Mouse (Mus musculus) ovary, postnatal 14 days (tissue): ENCODE measurements around the gene Elmod3.

ENCODE experiments used
- DNase-seq: peaks from one replicate; pipeline ENCODE4 v3.0.0; 2022; ENCODE audit warnings: low spot score

Elmod3 gene

DNA sequence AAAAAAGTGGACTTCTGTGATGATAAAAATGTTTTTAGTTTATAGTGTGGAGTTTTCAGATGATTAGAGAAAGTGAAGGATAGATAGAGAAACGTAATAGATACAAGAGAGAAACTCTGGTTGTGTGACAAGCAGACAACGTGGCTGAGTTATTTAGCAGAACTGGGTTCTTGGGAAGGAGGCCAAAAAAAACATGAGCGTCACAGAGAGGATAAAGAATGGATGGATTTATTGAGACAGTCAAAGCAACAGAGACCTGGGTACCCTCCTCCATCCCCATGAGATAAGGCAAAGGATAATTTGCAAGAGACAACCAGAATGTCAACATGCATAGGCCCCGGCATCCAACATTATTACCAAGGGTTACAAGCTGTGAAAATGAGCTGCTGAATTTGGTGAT is 12.0 kb upstream of the Elmod3 start:
- DNase-seq: no peak

GRCm38 (mm10) chr6:72608662-72609184 is 10.5 kb upstream of the Elmod3 start:
- DNase-seq: no peak

DNA sequence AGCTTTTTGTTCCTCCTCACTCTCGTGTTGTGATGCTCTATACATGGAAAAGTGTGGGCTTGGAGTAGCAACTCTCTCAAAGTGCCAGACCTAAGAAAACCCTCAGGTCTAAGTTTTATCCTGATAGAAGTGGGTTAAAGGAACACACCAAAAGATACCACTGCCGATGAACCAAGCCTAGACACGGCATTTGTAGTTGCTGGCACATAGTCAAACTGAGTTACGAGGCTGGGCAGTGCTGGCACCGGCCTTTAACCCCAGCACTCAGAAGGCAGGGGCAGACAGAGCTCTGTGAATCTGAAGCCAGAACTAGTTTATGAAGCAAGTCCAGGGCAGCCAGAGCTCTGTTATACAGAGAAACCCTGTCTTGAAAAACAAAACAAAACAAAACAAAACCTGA is 9.5 kb upstream of the Elmod3 start:
- DNase-seq: no peak

DNA sequence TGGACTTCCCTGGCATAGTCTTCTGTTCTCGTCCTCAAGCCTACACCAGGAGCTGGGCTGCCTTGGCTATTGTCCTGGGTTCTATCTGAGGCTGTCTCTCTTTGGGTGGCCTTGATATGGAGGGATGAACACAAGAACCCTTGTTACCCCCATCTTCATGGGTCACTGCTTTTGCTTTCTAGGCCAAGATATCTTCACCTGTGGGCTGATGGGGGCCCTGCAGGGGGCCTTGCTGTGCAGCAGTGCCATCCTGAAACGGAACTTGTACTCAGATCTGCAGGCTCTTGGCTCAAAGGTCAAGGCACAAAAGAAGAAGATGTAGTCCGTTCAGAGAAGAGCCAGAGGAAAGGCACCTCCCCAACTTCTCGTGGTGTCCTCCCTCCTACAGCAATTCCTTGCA is 8.8 kb upstream of the Elmod3 start:
- no peak for DNase-seq

- no peak for DNase-seq
Measured at GRCm38 (mm10) chr6:72604066-72604465, 5.9 kb upstream of the Elmod3 start.

DNA sequence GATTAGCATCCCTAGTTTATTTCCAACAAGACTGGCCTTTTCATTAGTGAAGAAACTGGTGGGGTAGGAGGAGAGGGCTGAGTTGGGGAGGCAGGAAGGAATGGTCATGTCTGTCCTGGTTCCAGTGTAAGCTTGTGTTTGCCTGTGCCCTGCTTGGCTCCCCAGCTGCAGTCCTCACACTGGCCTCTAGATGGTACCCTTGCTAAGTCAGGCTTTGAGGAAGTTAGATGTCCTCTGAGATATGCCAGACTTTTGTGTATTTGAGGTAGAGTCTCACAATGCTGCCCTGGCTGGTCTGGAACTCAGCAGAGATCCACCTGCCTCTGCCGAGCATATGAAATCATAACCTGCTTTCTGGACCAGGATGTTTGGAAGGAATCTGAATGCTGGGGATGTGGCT is 3.5 kb upstream of the Elmod3 start:
- peak; percentile 73 for DNase-seq

DNA sequence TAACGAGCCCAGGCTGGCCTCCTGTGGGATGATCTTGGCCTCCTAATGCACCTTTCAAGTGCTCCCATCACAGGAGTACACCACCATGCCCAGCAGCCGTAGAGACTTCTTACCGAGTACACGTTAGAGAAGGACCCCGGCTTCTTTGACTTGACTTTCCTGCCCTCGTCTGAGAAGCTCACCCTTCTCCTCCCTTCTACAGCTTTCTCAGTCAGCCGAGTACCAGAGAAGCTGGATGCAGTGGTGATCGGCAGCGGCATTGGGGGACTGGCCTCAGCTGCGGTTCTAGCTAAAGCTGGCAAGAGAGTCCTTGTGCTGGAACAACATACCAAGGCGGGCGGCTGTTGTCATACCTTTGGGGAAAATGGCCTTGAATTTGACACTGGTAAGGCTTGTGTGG is 2.6 kb upstream of the Elmod3 start:
- no peak for DNase-seq

- DNase-seq: no peak
Measured at GRCm38 (mm10) chr6:72600216-72600615, 2.0 kb upstream of the Elmod3 start.

GRCm38 (mm10) chr6:72598791-72599557 is 761 bp upstream of the Elmod3 start:
- peak; percentile 44 for DNase-seq

- no peak for DNase-seq
Measured at GRCm38 (mm10) chr6:72597083-72597874, 934 bp downstream of the Elmod3 start.

DNA sequence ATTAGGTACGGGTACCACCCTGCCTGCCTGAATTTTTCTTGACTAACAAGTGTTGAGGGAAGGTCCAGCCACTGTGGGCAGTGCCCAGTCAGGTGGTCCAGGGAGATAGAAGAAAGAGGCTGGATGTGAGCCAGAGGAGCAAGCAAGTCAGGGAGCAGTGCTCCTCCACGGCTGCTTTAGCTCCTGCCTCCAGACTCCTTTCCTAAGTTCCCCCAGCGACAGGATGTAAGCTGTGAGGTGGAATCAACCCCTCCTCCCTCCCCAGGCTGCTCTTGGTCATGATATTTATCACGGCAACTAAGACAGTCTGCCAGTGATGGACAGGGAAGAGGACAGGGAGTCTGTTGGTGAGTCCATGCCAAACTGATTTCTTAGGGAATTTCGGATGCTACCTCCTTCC is 4.3 kb downstream of the Elmod3 start:
- DNase-seq: no peak

GRCm38 (mm10) chr6:72593011-72593803 is 5.0 kb downstream of the Elmod3 start:
- DNase-seq: no peak

DNA sequence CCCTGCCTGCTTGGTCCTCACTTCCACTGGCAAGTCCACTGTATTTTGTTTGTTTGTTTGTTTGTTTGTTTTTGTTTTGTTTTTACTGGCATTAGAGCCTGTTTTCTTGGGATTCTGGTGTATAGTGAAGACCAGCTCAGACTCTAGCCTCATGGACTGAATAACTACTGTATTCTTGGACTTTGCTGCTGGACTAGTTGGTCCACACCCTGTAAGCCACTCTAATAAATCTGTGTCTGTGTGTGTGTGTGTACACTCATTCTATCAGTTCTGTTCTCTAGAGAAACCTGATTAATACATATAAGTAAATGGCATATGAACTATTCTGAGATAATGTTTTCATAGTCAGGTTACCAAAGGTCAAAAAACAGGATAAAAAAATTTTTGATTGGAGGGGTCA is 8.1 kb downstream of the Elmod3 start:
- no peak for DNase-seq

- no peak for DNase-seq
Measured at GRCm38 (mm10) chr6:72588307-72588706, 9.9 kb downstream of the Elmod3 start.

DNA sequence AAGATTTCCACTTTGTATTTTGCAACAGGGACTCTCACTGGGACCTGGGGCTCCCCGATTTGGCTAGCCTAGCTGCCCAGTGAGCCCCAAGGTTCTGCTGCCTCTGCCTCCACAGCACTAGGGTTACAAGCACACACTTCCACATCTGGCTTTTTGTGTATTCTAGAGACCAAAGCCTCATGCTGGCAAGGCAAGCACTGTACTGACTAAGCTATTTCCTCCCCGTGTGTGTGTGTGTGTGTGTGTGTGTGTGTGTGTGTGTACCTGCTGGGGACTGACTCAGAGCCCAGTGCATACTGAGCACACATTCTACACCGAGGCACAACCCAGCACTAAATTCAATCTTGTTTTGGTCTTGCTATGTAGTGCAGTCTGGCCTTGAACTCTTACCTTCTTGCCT is 11.5 kb downstream of the Elmod3 start:
- no peak for DNase-seq

DNA sequence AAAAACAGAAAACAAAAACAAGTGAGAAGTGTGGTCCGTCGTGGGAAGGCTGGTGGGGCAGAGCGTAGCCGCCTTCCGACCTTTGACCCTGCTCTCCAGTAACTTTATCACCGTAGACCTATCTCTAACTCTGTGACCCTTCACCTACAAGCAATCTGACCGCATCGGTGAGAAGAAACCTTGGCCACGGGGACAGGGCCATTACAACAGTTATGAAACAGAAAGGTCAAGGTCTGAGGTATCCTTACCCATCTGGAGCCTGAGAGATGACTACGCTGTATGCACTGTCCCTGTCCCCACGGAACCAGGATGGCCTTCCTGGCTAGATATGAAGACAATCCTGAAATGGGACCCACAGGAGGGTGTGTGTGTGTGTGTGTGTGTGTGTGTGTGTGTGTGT is 14.1 kb downstream of the Elmod3 start:
- DNase-seq: no peak

DNA sequence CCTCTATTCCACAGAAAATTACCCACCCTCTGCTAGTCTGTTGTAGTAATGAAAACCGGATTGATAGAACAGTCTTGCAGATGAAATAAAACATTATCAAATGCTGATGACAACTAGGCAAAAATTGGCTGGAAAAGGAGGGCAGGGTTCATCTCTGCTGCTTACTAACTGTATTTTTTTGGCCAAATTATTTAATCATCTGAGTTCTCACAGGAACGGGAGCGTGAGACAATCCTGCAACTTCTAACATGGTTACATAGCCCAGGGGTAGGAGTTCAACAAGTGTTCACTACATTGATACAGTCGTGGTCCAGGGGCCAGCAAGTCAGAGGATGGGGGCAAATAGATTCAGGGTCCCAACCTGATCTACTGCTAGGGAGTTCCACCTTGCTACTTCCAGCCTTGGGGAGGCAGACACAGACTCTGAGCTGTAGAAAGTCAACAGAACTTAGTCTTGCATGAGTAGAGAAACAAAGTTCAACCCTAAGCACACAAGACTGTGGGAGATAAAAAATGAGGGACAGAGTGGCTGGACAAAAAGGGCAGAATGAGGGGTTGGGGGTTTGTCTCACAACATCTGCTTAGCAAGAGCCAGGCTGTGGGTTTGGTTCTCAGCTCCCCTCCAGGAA is 14.9 kb downstream of the Elmod3 start:
- no peak for DNase-seq

DNA sequence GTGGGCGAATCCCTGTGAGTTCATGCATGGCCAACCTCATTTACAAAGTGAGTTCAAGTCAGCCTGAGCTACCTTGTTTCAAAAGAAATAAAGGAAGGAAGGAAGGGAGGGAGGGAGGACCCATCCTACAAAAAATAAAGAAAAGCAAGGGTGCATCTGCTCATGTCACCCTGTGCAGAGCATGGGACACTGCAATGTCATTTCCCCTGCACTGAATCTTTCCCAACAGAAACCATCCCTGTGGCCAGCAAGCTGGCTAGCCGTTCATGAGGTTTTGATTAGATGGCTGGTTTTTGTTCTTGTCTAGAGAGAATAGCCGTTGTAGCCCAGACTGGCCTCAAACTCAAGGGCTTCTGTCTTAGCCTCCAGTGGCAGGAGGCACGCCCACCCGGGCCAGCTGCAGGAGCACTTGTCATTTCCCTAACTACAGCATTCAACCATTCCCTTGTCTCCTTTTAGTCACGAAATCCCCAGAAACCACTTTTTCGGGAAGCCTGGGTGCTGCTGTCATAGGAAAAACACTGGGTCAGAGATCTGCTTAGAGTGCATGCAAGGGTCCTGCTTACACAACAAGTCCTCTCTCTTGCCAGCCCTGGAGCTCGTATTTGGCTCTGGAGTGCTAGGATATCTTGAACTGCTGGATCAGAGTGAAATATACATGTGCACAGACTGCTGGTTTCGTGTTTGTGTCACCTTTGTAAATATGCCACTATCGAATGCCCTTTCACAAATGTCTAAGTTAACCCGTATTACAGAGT is 16.4 kb downstream of the Elmod3 start:
- no peak for DNase-seq

DNA sequence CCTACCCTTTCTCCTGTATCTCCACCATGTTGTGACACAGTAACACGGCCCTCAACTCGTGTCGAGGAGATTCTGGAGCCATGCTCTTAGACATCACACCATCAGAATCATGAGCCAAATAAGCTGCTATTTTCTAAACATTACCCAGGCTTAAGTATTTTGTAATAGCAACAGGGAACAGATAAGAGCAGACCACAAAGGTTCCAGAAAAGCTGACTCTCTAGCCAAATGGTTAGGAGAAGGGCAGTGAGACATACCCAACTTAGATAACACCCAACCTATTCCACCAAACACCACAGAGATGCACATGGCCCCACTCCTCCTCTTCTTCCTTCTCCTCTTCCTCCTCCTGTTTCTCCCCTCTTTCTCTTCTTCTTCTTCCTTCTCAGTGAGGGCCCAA is 22.2 kb downstream of the Elmod3 start:
- DNase-seq: no peak

GRCm38 (mm10) chr6:72571826-72572225 is 26.4 kb downstream of the Elmod3 start:
- DNase-seq: no peak
